Mouse (Mus musculus) liver, embryonic 14.5 days (tissue): ENCODE measurements at regions not wholly inside any gene's neighbourhood (a gene's known extent, or its start where the extent isn't known, plus 50 kb on each side); places are given as distances from the start of the nearest gene placed in this dataset.

Experiments
- ATAC-seq: fragments of 200-750 bp; cut with Nextera tagmentation; 2 replicates; pipeline ENCODE4 v1.8.0; 2017; ENCODE audit warnings: moderate number of reproducible peaks, mild to moderate bottlenecking, moderate library complexity; ENCODE audit not compliant: insufficient read depth
- DNase-seq, 3 experiments: peaks; one replicate each; pipeline ENCODE4 v3.0.0-alpha.2; 2012 to 2013; ENCODE audit warnings: low read depth in 3 of 3, low spot score in 3 of 3
- H3K27ac ChIP-seq: fragments of 300-500 bp; sonication (generic); 2 replicates; pipeline ENCODE4 v1.5.1; 2014; ENCODE audit warnings: moderate library complexity, mild to moderate bottlenecking, control low read depth, inconsistent platforms
- H3K27me3 ChIP-seq: fragments of 300-500 bp; sonication (generic); 2 replicates; pipeline ENCODE4 v1.6.1; 2014; ENCODE audit warnings: mild to moderate bottlenecking, low read length, moderate library complexity; ENCODE audit not compliant: control insufficient read depth, insufficient read depth
- H3K36me3 ChIP-seq: fragments of 300-500 bp; sonication (generic); replicated peaks from 2 replicates; pipeline ENCODE4 v1.6.1; 2014; ENCODE audit warnings: low read depth; ENCODE audit not compliant: control insufficient read depth, insufficient read depth
- H3K4me1 ChIP-seq, 2 experiments: fragments of 200-500 bp in 1 of 2; fragments of 300-500 bp in 1 of 2; sonication (generic) in 1 of 2; replicated peaks; 2 replicates each; pipeline ENCODE4 v1.6.1; 2012 to 2014; ENCODE audit warnings: antibody characterized with exemption in 1 of 2, inconsistent platforms in 1 of 2, low read length in 1 of 2; ENCODE audit not compliant: control insufficient read depth in 2 of 2, insufficient read depth in 2 of 2
- H3K4me2 ChIP-seq: fragments of 300-500 bp; sonication (generic); 2 replicates; pipeline ENCODE4 v1.6.1; 2014; ENCODE audit warnings: low read depth, mild to moderate bottlenecking, control low read depth, moderate library complexity
- H3K4me3 ChIP-seq, 2 experiments: fragments of 200-500 bp in 1 of 2; fragments of 300-500 bp in 1 of 2; sonication (generic) in 1 of 2; 2 replicates each; pipeline ENCODE4 v1.5.1; 2012 to 2014; ENCODE audit warnings: low read depth in 2 of 2, low read length in 2 of 2, mild to moderate bottlenecking in 2 of 2, control low read depth in 1 of 2, inconsistent platforms in 1 of 2, moderate library complexity in 1 of 2; ENCODE audit not compliant: insufficient read depth in 1 of 2
- H3K9ac ChIP-seq: fragments of 300-500 bp; sonication (generic); replicated peaks from 2 replicates; pipeline ENCODE4 v1.6.1; 2014; ENCODE audit warnings: mild to moderate bottlenecking, control low read depth, moderate library complexity
- H3K9me3 ChIP-seq: fragments of 300-500 bp; sonication (generic); 2 replicates; pipeline ENCODE4 v1.6.1; 2016; ENCODE audit warnings: low read length, mixed read lengths; ENCODE audit not compliant: control insufficient read depth
- CTCF ChIP-seq: IDR thresholded peaks from 2 replicates; pipeline ENCODE4 v1.5.1; 2016; ENCODE audit warnings: antibody characterized with exemption, low read depth, control low read depth
- EP300 ChIP-seq: IDR thresholded peaks from 2 replicates; pipeline ENCODE4 v1.6.1; 2016; ENCODE audit warnings: antibody characterized with exemption, low read depth
- WGBS: fragments of 180-500 bp; shearing (Covaris S2); extraction: QIAGEN DNeasy Blood & Tissue Kit; methylation state at CpG from one replicate; pipeline ENCODE4 v1.1.7; 2014; ENCODE audit not compliant: insufficient replicate concordance; 5-methylcytosine and 5-hydroxymethylcytosine counted together

GRCm38 (mm10) chr9:47987266-47987665, 174.6 kb upstream of the Nxpe4 start:
- Histone ChIP-seq H3K27ac (no peak overlapping the region), H3K4me3 (no peak overlapping the region), H3K4me1 (no peaks in the 10 kb centered on the region), H3K36me3 (no peaks in the 10 kb centered on the region), H3K4me2 (no peak overlapping the region), H3K9ac (no peak overlapping the region), H3K9me3 (no peaks in the 10 kb centered on the region), H3K27me3 (no peaks in the 10 kb centered on the region)
- ATAC-seq = no peak
- TF ChIP-seq CTCF (no peak), EP300 (no peak)
- 70% methylated on average over 4 of the region's 4 CpGs for WGBS
- no peak for DNase-seq

- DNase-seq (no peak), ATAC-seq (no peak)
- Histone ChIP-seq H3K4me2 (no peak overlapping the region), H3K9ac (no peak overlapping the region), H3K27me3 (no peaks in the 10 kb centered on the region), H3K9me3 (no peaks in the 10 kb centered on the region), H3K36me3 (no peaks in the 10 kb centered on the region), H3K4me1 (no peaks in the 10 kb centered on the region), H3K4me3 (no peak overlapping the region), H3K27ac (no peak overlapping the region)
- WGBS = 50% methylated on average over 4 of the region's 4 CpGs
- TF ChIP-seq CTCF (no peak), EP300 (no peak)
Measured at GRCm38 (mm10) chr9:47994671-47995070, 167.2 kb upstream of the Nxpe4 start.

GRCm38 (mm10) chr9:47999632-48000031, 162.2 kb upstream of the Nxpe4 start:
- no peak for ATAC-seq
- Histone ChIP-seq H3K4me1 (no peaks in the 10 kb centered on the region), H3K27me3 (no peaks in the 10 kb centered on the region), H3K9ac (no peak overlapping the region), H3K27ac (no peak overlapping the region), H3K4me3 (no peak overlapping the region), H3K4me2 (no peak overlapping the region), H3K36me3 (no peaks in the 10 kb centered on the region), H3K9me3 (no peaks in the 10 kb centered on the region)
- DNase-seq = no peak
- no peak for TF ChIP-seq CTCF
- TF ChIP-seq EP300 = no peak
- WGBS = 81% methylated on average over 12 of the region's 12 CpGs

- Histone ChIP-seq H3K27me3 (no peaks in the 10 kb centered on the region), H3K4me2 (no peak overlapping the region), H3K9me3 (no peaks in the 10 kb centered on the region), H3K4me3 (no peak overlapping the region), H3K4me1 (no peaks in the 10 kb centered on the region), H3K9ac (no peak overlapping the region), H3K27ac (no peak overlapping the region), H3K36me3 (no peaks in the 10 kb centered on the region)
- TF ChIP-seq EP300 = no peak
- no peak for TF ChIP-seq CTCF
- ATAC-seq (no peak), DNase-seq (no peak)
- WGBS = 50% methylated on average over 3 of the region's 3 CpGs
Measured at GRCm38 (mm10) chr9:48029021-48029420, 132.8 kb upstream of the Nxpe4 start.

GRCm38 (mm10) chr9:48030839-48031238, 131.0 kb upstream of the Nxpe4 start:
- Histone ChIP-seq H3K9me3 (no peaks in the 10 kb centered on the region), H3K27me3 (no peaks in the 10 kb centered on the region), H3K4me3 (no peak overlapping the region), H3K27ac (no peak overlapping the region), H3K36me3 (no peaks in the 10 kb centered on the region), H3K4me2 (no peak overlapping the region), H3K9ac (no peak overlapping the region), H3K4me1 (no peaks in the 10 kb centered on the region)
- ATAC-seq (no peak), DNase-seq (no peak)
- 64% methylated on average over 3 of the region's 3 CpGs for WGBS
- TF ChIP-seq EP300 (no peak), CTCF (no peak)

- Histone ChIP-seq H3K4me2 (no peak overlapping the region), H3K9ac (no peak overlapping the region), H3K36me3 (no peaks in the 10 kb centered on the region), H3K9me3 (no peaks in the 10 kb centered on the region), H3K27me3 (no peaks in the 10 kb centered on the region), H3K27ac (no peak overlapping the region), H3K4me1 (no peaks in the 10 kb centered on the region), H3K4me3 (no peak overlapping the region)
- DNase-seq (no peak), ATAC-seq (no peak)
- TF ChIP-seq CTCF (no peak), EP300 (no peak)
Measured at GRCm38 (mm10) chr9:48035959-48036358, 125.9 kb upstream of the Nxpe4 start.
